Mouse (Mus musculus): Measurements from ENCODE around the gene Tcf3. TPM values are rescaled to one million over a fixed set of nuclear protein-coding genes. Genes with fewer than 3 reads are reported as not detected.

Gene Tcf3
- polyA plus RNA-seq, 1 experiment from 2014 or later = 33.4 TPM

DNA sequence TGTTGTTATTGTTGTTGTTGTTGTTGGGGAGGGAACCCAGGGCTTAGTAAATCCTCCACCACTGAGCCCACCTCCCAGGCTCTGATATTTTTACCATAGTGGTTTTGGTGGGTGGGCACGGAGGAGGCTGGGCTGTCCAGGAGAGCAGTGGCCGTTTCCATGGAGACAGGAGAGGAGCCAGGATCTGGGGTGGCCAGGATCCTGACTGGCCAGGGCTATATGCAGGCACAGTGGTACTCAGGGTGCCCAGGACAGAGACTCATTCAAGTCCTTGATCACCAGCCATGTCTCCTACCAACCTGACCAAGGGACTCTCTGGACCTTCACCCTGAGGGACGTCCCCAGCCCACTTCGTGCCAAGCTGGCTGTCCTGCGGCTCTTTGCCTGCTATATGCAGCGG lies 69.7 kb downstream of the Tcf3 start:
- Histone ChIP-seq H3K4me3 (replicated peaks) (no peak overlapping the region), H3K4me2 (no peak overlapping the region), H3K9ac (replicated peaks) (no peak overlapping the region), H3K4me1 (no peaks in the 10 kb centered on the region), H3K27ac (replicated peaks) (no peak overlapping the region), H3K36me3 (no peaks in the 10 kb centered on the region), H3K27me3 (replicated peaks) (peaks cover 32% of the 10 kb centered on the region), H3K9me3 (replicated peaks) (no peaks in the 10 kb centered on the region)
- 0 out of 2 replicates have a peak, but pooled peaks have one; percentile 45 for ATAC-seq (ENCODE audit: low FRiP score)
- WGBS = 37% methylated on average over 6 of the region's 6 CpGs

Small RNA genes within 50 kb of the gene (microRNA-seq; reads per million reads assigned to microRNA genes)
- not detected for gene Gm22721

Other genes starting within 250 kb of the Tcf3 start
- 46.8 and 49.6 TPM in 2 replicates for gene Mum1, start 207.2 kb downstream of the Tcf3 start, polyA plus RNA-seq (2015; fragmentation: Nextera tagmentation; extraction: Ambion mirVana)
- 353 and 368 TPM in 2 replicates for gene Ndufs7, start 184.5 kb downstream of the Tcf3 start, polyA plus RNA-seq (2015; fragmentation: Nextera tagmentation; extraction: Ambion mirVana)
- gene Gamt, start 172.6 kb downstream of the Tcf3 start, polyA plus RNA-seq (2015; fragmentation: Nextera tagmentation; extraction: Ambion mirVana) = 27.9 and 34.6 TPM in 2 replicates
- gene Dazap1, start 172.2 kb downstream of the Tcf3 start, polyA plus RNA-seq (2015; fragmentation: Nextera tagmentation; extraction: Ambion mirVana) = 48.6 and 50.4 TPM in 2 replicates
- gene Rps15, start 141.2 kb downstream of the Tcf3 start, polyA plus RNA-seq (2015; fragmentation: Nextera tagmentation; extraction: Ambion mirVana) = 544 and 638 TPM in 2 replicates
- 122 and 144 TPM in 2 replicates for gene Apc2, start 137.7 kb downstream of the Tcf3 start, polyA plus RNA-seq (2015; fragmentation: Nextera tagmentation; extraction: Ambion mirVana)
- gene 2310011J03Rik, start 113.1 kb downstream of the Tcf3 start, polyA plus RNA-seq (2015; fragmentation: Nextera tagmentation; extraction: Ambion mirVana) = 26.9 and 36.6 TPM in 2 replicates
- 5.6 and 8.2 TPM in 2 replicates for gene Pcsk4, start 104.1 kb downstream of the Tcf3 start, polyA plus RNA-seq (2015; fragmentation: Nextera tagmentation; extraction: Ambion mirVana)
- gene Reep6, start 103.7 kb downstream of the Tcf3 start, polyA plus RNA-seq (2015; fragmentation: Nextera tagmentation; extraction: Ambion mirVana) = 4.3 and 7.3 TPM in 2 replicates
- gene Adamtsl5, start 85.2 kb downstream of the Tcf3 start, polyA plus RNA-seq (2015; fragmentation: Nextera tagmentation; extraction: Ambion mirVana) = 1.6 and 3.6 TPM in 2 replicates
- gene Plk5, start 77.2 kb downstream of the Tcf3 start, polyA plus RNA-seq (2015; fragmentation: Nextera tagmentation; extraction: Ambion mirVana) = 3.9 and 6.1 TPM in 2 replicates
- 9.1 and 14.0 TPM in 2 replicates for gene Mex3d, start 46.0 kb downstream of the Tcf3 start, polyA plus RNA-seq (2015; fragmentation: Nextera tagmentation; extraction: Ambion mirVana)
- 195 and 209 TPM in 2 replicates for gene Mbd3, start 34.1 kb downstream of the Tcf3 start, polyA plus RNA-seq (2015; fragmentation: Nextera tagmentation; extraction: Ambion mirVana)
- 731 and 790 TPM in 2 replicates for gene Uqcr11, start 26.8 kb downstream of the Tcf3 start, polyA plus RNA-seq (2015; fragmentation: Nextera tagmentation; extraction: Ambion mirVana)
- gene Onecut3, start 61.2 kb upstream of the Tcf3 start, polyA plus RNA-seq (2015; fragmentation: Nextera tagmentation; extraction: Ambion mirVana) = 0.63 and 1.0 TPM in 2 replicates
- 1.4 and 1.5 TPM in 2 replicates for gene Atp8b3, start 105.5 kb upstream of the Tcf3 start, polyA plus RNA-seq (2015; fragmentation: Nextera tagmentation; extraction: Ambion mirVana)
- 29.5 TPM in 2 replicates for gene Rexo1, start 127.9 kb upstream of the Tcf3 start, polyA plus RNA-seq (2015; fragmentation: Nextera tagmentation; extraction: Ambion mirVana)
- gene Klf16, start 143.7 kb upstream of the Tcf3 start, polyA plus RNA-seq (2015; fragmentation: Nextera tagmentation; extraction: Ambion mirVana) = 6.5 TPM in 2 replicates
- 148 and 152 TPM in 2 replicates for gene Abhd17a, start 156.7 kb upstream of the Tcf3 start, polyA plus RNA-seq (2015; fragmentation: Nextera tagmentation; extraction: Ambion mirVana)
- 68.2 and 79.8 TPM in 2 replicates for gene Scamp4, start 169.2 kb upstream of the Tcf3 start, polyA plus RNA-seq (2015; fragmentation: Nextera tagmentation; extraction: Ambion mirVana)
- gene Adat3, start 169.2 kb upstream of the Tcf3 start, polyA plus RNA-seq (2015; fragmentation: Nextera tagmentation; extraction: Ambion mirVana) = 5.0 and 7.0 TPM in 2 replicates
- gene Gm49322, start 172.4 kb upstream of the Tcf3 start, polyA plus RNA-seq (2015; fragmentation: Nextera tagmentation; extraction: Ambion mirVana) = 3.0 and 3.2 TPM in 2 replicates
- 106 and 118 TPM in 2 replicates for gene Csnk1g2, start 189.2 kb upstream of the Tcf3 start, polyA plus RNA-seq (2015; fragmentation: Nextera tagmentation; extraction: Ambion mirVana)
- gene Btbd2, start 223.4 kb upstream of the Tcf3 start, polyA plus RNA-seq (2015; fragmentation: Nextera tagmentation; extraction: Ambion mirVana) = 91.9 and 92.1 TPM in 2 replicates
- gene Mknk2, start 244.5 kb upstream of the Tcf3 start, polyA plus RNA-seq (2015; fragmentation: Nextera tagmentation; extraction: Ambion mirVana) = 56.2 and 70.3 TPM in 2 replicates